Comparison of ENCODE assay signal across 17 mouse cellular contexts in the genomic region with DNA sequence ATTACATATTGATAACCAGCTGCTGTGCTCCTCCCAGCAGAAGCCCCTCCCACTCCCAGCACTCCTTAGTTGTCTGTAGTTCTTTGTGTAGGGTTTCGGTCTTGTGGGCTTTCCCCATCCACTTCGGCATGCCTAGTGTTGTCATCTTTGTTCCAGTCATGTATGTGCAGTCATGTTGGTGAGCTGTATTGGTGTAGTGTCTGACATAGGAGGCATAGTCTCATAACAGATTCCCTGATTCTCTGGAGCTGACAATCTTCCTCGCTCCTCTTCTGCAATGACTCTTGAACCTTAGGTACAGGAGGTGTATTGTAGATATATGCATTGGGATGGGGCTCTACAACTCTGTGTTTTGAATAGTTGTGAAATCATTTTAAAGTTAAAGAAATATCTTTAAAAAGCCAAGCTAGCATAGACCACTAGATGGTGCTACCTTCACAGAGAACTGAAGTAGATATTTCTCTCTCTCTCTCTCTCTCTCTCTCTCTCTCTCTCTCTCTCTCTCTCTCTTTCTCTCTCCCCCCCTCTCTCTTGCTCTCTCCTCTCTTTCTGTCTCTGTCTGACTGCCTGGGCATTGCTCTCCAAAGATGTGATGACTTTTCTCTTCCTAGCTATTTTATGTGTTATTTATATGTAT. TPM values are rescaled to one million over a fixed set of nuclear protein-coding genes. Genes with fewer than 3 reads are reported as not detected.
DNase-seq lines count a peak whose midpoint lies in the region; ATAC-seq and TF ChIP-seq lines count a peak whose summit lies in the region.
"Had no signal": no experiment of that assay in that cellular context is flagged by ENCODE, and none has a peak within 500 bp of the region (broad histone marks: within the 10 kb centered on the region; RNA-seq: fewer than 3 reads in every experiment).

No protein-coding gene starts in this region.

- no peak overlapping the region for H3K27ac ChIP-seq in heart, postnatal 0 days (ENCODE audit: low read depth)
- H3K27ac ChIP-seq in neural tube, embryonic 12.5 days, result no peak overlapping the region
- H3K27ac ChIP-seq in neural tube, embryonic 15.5 days (replicated peaks), result no peak overlapping the region

- DNase-seq in heart, postnatal 0 days (ENCODE audit: low spot score), result no peak
- DNase-seq in heart, adult 8-10 months (ENCODE audit: low spot score), result no peak
- peak; percentile 18 for DNase-seq in forelimb bud, embryonic 11.5 days (ENCODE audit: low read depth, low spot score)
- peak; percentile 15 for DNase-seq in telencephalon, adult 2 months (ENCODE audit: low read depth, low spot score)
- DNase-seq in kidney, postnatal 14 days, result no peak
- DNase-seq in spleen, adult 12 weeks (ENCODE audit: low spot score), result no peak
- DNase-seq: adrenal gland, postnatal 36 days; kidney, postnatal 10 days; lung, postnatal 14 days; spleen, adult 18-20 months; thymus, postnatal 14 days had no signal

- no peaks in the 10 kb centered on the region for H3K27me3 ChIP-seq in heart, postnatal 0 days (ENCODE audit: control insufficient read depth, insufficient read depth, low read length)
- H3K27me3 ChIP-seq in neural tube, embryonic 12.5 days (replicated peaks), result no peaks in the 10 kb centered on the region
- no peaks in the 10 kb centered on the region for H3K27me3 ChIP-seq in neural tube, embryonic 15.5 days (replicated peaks)

- H3K36me3 ChIP-seq in heart, postnatal 0 days (replicated peaks; ENCODE audit: control insufficient read depth, insufficient read depth, low read length), result no peaks in the 10 kb centered on the region
- no peaks in the 10 kb centered on the region for H3K36me3 ChIP-seq in neural tube, embryonic 12.5 days
- H3K36me3 ChIP-seq in neural tube, embryonic 15.5 days, result no peaks in the 10 kb centered on the region
- H3K36me3 ChIP-seq: G1E had no signal

- peak; percentile 37 for TF ChIP-seq CTCF in heart, postnatal 0 days (IDR thresholded peaks at IDR 0.05; ENCODE audit: low read depth)

- WGBS in heart, postnatal 0 days, result 61% methylated on average over 3 of the region's 3 CpGs
- 78% methylated on average over 3 of the region's 3 CpGs for WGBS in neural tube, embryonic 12.5 days
- 78% methylated on average over 3 of the region's 3 CpGs for WGBS in neural tube, embryonic 15.5 days

- TF ChIP-seq EP300 in heart, postnatal 0 days (IDR thresholded peaks at IDR 0.05; ENCODE audit: low read depth), result no peak

- H3K9ac ChIP-seq in heart, postnatal 0 days (replicated peaks; ENCODE audit: low read depth, low read length), result no peak overlapping the region
- no peak overlapping the region for H3K9ac ChIP-seq in neural tube, embryonic 12.5 days
- no peak overlapping the region for H3K9ac ChIP-seq in neural tube, embryonic 15.5 days (replicated peaks)

- ATAC-seq in heart, postnatal 0 days (ENCODE audit: insufficient read depth, low read depth), result no peak
- 0 out of 2 replicates have a peak, but pooled peaks have one; percentile 25 for ATAC-seq in neural tube, embryonic 12.5 days (ENCODE audit: low FRiP score, low read depth)
- no peak; the same call in 1 of the 2 replicates for ATAC-seq in neural tube, embryonic 15.5 days (ENCODE audit: low FRiP score)

- no peak overlapping the region for H3K4me2 ChIP-seq in heart, postnatal 0 days (ENCODE audit: low read depth, low read length)
- no peak overlapping the region for H3K4me2 ChIP-seq in neural tube, embryonic 12.5 days (replicated peaks)
- no peak overlapping the region for H3K4me2 ChIP-seq in neural tube, embryonic 15.5 days

- no peaks in the 10 kb centered on the region for H3K9me3 ChIP-seq in heart, postnatal 0 days (replicated peaks; ENCODE audit: control insufficient read depth, low read length)
- no peaks in the 10 kb centered on the region for H3K9me3 ChIP-seq in neural tube, embryonic 12.5 days
- H3K9me3 ChIP-seq in neural tube, embryonic 15.5 days (replicated peaks), result no peaks in the 10 kb centered on the region
- H3K9me3 ChIP-seq: G1E had no signal

- H3K4me1 ChIP-seq in heart, postnatal 0 days (ENCODE audit: control insufficient read depth, insufficient read depth), result no peaks in the 10 kb centered on the region
- no peaks in the 10 kb centered on the region for H3K4me1 ChIP-seq in neural tube, embryonic 12.5 days
- H3K4me1 ChIP-seq in neural tube, embryonic 15.5 days, result no peaks in the 10 kb centered on the region

- H3K4me3 ChIP-seq in heart, postnatal 0 days (ENCODE audit: low read depth, low read length), result no peak overlapping the region
- H3K4me3 ChIP-seq in neural tube, embryonic 12.5 days, result no peak overlapping the region
- H3K4me3 ChIP-seq in neural tube, embryonic 15.5 days (replicated peaks), result no peak overlapping the region

RNA-seq across cellular contexts. Expression of a gene that starts 9.6 kb away (rescaled TPM):
- total RNA-seq in heart, postnatal 0 days (2014; rRNA removed; ENCODE audit: low replicate concordance), result not detected in 2 replicates
- polyA plus RNA-seq in heart, postnatal 0 days (2015; fragmentation: Nextera tagmentation; extraction: Ambion mirVana), result 0.18 TPM in 1 of 2 replicates, not detected in the other
- total RNA-seq in heart, adult 8-10 months (2022), result not detected
- not detected in 2 replicates for polyA plus RNA-seq in neural tube, embryonic 12.5 days (2016; fragmentation: Nextera tagmentation; extraction: Ambion mirVana)
- 1.1 TPM in 1 of 2 replicates, not detected in the other for polyA plus RNA-seq in neural tube, embryonic 15.5 days (2015; fragmentation: Nextera tagmentation; extraction: Ambion mirVana)
- total RNA-seq: adrenal gland, postnatal 36 days; G1E; left cerebral cortex, adult 8-10 months had no signal
- polyA plus RNA-seq: frontal cortex, adult 2 months; G1E; neural tube, embryonic 11.5 days had no signal

Comparison
In these comparisons a context has a peak if more than half of its experiments do, and no peak if none do; other contexts are left out.
1. DNase-seq: peak in forelimb bud, embryonic 11.5 days (single experiment) and telencephalon, adult 2 months (single experiment); none in heart, postnatal 0 days (single experiment), heart, adult 8-10 months (single experiment), kidney, postnatal 14 days (single experiment) and spleen, adult 12 weeks (single experiment).